Mouse (Mus musculus): ENCODE data around the gene Smim13.

DNA sequence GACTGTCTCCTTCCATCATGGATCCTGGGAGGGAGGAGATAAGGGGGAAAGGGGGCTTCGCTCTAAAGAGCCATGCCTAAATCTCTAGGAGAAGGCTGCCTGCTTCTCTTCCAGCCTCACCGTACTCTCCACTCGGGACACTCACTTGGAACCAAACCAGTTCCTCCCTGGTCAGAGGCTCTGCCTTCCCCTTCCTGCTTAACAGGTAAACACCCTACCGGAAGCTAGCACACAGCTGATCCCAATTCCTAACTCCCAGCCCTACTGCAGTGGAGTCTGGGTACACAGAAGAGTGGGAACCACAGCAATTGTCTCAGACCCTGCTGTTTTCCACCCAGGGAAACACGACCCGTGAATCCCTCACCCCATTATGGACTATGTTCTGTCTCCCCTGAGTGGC, 46.2 kb downstream of the Smim13 start:
- TF ChIP-seq POLR2A (IDR thresholded peaks at IDR 0.05; ENCODE audit: extremely low read depth, insufficient read depth, low read length) (no peak), CTCF (IDR thresholded peaks at IDR 0.05; ENCODE audit: low read depth, low read length) (no peak)

Measured in liver, adult 2 months (tissue).